Mouse (Mus musculus) G1E (cell line): ENCODE measurements around the gene Aven. TPM values are rescaled to one million over a fixed set of nuclear protein-coding genes. Genes with fewer than 3 reads are reported as not detected.

Source experiments
- ATAC-seq: 2 replicates; pipeline ENCODE4 v1.8.0; 2016; ENCODE audit warnings: mild to moderate bottlenecking; ENCODE audit not compliant: insufficient number of reproducible peaks, poor library complexity, low FRiP score, severe bottlenecking; ENCODE audit errors: extremely low read depth
- DNase-seq: peaks from one replicate; pipeline ENCODE4 v3.0.0; 2012; ENCODE audit warnings: low spot score
- H3K27me3 ChIP-seq: 2 replicates; pipeline ENCODE4 v1.6.1; 2012; ENCODE audit warnings: mild to moderate bottlenecking, low read length, inconsistent platforms; ENCODE audit not compliant: insufficient read depth
- H3K36me3 ChIP-seq: replicated peaks from 2 replicates; pipeline ENCODE3; 2012; ENCODE audit warnings: mild to moderate bottlenecking, inconsistent platforms
- H3K4me1 ChIP-seq: 2 replicates; pipeline ENCODE4 v1.6.1; 2012; ENCODE audit warnings: low read depth, low read length, inconsistent platforms, mixed read lengths; ENCODE audit not compliant: insufficient read depth
- H3K4me3 ChIP-seq: 2 replicates; pipeline ENCODE4 v1.5.1; 2012; ENCODE audit warnings: low read depth, mild to moderate bottlenecking, inconsistent platforms, low read length, moderate library complexity, mixed read lengths
- H3K9me3 ChIP-seq: replicated peaks from 2 replicates; pipeline ENCODE4 v1.6.1; 2012; ENCODE audit warnings: inconsistent platforms
- CTCF ChIP-seq: IDR thresholded peaks from 2 replicates; pipeline ENCODE4 v1.5.1; 2012; ENCODE audit warnings: low read depth, low read length, inconsistent platforms, mixed read lengths
- GATA1 ChIP-seq: IDR thresholded peaks from 2 replicates; pipeline ENCODE4 v1.6.1; 2012; ENCODE audit warnings: borderline replicate concordance, low read length, inconsistent platforms, mixed read lengths
- GATA2 ChIP-seq: IDR thresholded peaks from 2 replicates; pipeline ENCODE4 v1.6.1; 2012; ENCODE audit warnings: low read depth, low read length, inconsistent platforms, borderline replicate concordance
- POLR2AphosphoS5 ChIP-seq: IDR thresholded peaks from 2 replicates; pipeline ENCODE4 v1.6.1; 2012; ENCODE audit warnings: low read depth, low read length, inconsistent platforms; ENCODE audit not compliant: insufficient replicate concordance
- TAL1 ChIP-seq: conservative IDR thresholded peaks from 2 replicates; pipeline ENCODE4 v1.6.1; 2012; ENCODE audit warnings: low read depth, low read length, inconsistent platforms, mixed read lengths
- polyA plus RNA-seq: library from polyadenylated mRNA; stranded (reverse); fragments of >175 nt; gene quantifications from 2 replicates; pipeline ENCODE4 v1.2.3, GENCODE M21; 2012
- total RNA-seq, 2 experiments: library from RNA; stranded (forward) in 1 of 2; stranded (reverse) in 1 of 2; fragments of 200-1000 nt in 1 of 2; fragments of >200 nt in 1 of 2; fragmentation: Nextera tagmentation in 1 of 2; gene quantifications; 2 replicates each; pipeline ENCODE4 v1.2.3; 2014 to 2017

Aven gene
- total and polyA plus RNA-seq, 3 experiments = 6.9 to 25.5 (median 9.8) TPM

DNA sequence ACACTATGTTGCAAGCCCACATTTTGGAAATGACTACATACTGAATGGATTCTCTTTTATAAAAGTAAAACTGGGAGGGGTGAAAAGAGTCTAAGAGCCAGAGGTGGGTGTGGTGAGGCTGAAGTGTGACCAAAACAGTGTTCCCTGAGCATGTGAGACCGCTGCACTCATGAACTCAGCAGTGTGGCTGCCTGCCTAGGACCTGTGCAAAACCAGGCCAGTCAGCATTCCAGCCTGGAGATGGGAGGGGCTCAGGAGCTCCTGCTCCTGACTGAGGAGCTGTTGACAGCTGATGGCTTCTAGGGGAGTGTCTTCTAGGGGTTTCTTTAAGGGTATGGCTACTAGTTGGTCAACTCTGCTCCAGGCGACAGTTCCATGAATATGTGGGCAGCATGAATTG, 7.9 kb upstream of the Aven start:
- Histone ChIP-seq H3K27me3 (peaks cover 19% of the 10 kb centered on the region), H3K4me3 (no peak overlapping the region), H3K9me3 (no peaks in the 10 kb centered on the region), H3K36me3 (no peaks in the 10 kb centered on the region), H3K4me1 (peaks cover 3% of the 10 kb centered on the region; the same call in 1 of the 2 replicates)
- DNase-seq (no peak), ATAC-seq (no peak)
- TF ChIP-seq TAL1 = no peak
- no peak for TF ChIP-seq GATA1
- TF ChIP-seq CTCF = no peak
- TF ChIP-seq POLR2AphosphoS5 = no peak
- no peak for TF ChIP-seq GATA2

- no peaks in the 10 kb centered on the region for H3K36me3 ChIP-seq
- ATAC-seq = no peak
- peaks cover 8% of the 10 kb centered on the region; the same call in 1 of the 2 replicates for H3K27me3 ChIP-seq
- no peaks in the 10 kb centered on the region for H3K9me3 ChIP-seq
- peaks cover 26% of the 10 kb centered on the region for H3K4me1 ChIP-seq
- H3K4me3 ChIP-seq = no peak overlapping the region
- TF ChIP-seq TAL1 (no peak), GATA2 (no peak), POLR2AphosphoS5 (no peak), GATA1 (no peak), CTCF (no peak)
- no peak for DNase-seq
These were observed 2.1 kb upstream of the Aven start for GRCm38 (mm10) chr2:112490483-112491196.

DNA sequence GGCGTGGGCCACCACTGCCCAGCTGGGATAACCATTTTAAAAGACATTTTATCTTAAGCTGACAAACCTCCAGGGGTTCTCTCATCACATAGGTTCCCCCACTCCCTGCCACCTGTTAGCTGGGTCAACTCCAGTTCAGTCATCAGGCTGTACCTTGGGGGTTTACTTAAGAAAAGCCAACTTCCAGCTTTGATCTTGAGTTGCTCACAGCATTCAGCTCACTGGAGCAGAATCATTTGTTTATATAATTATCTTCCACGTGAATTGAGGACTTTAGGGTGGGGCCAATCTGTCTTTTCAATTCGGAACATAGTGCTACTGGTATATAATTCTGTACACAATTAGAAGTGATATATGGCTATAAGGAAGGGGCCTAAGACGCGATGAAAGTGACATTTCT, 1.1 kb upstream of the Aven start:
- TF ChIP-seq CTCF = no peak
- no peak for TF ChIP-seq POLR2AphosphoS5
- TF ChIP-seq GATA2 = no peak
- no peak for TF ChIP-seq TAL1
- no peak for TF ChIP-seq GATA1
- no peak for ATAC-seq
- H3K27me3 ChIP-seq = no peaks in the 10 kb centered on the region
- H3K4me1 ChIP-seq = peaks cover 31% of the 10 kb centered on the region
- no peaks in the 10 kb centered on the region for H3K9me3 ChIP-seq
- no peak for DNase-seq
- no peak overlapping the region for H3K4me3 ChIP-seq
- H3K36me3 ChIP-seq = no peaks in the 10 kb centered on the region

- peaks cover 36% of the 10 kb centered on the region for H3K4me1 ChIP-seq
- peaks cover 4% of the 10 kb centered on the region for H3K36me3 ChIP-seq
- no peak for DNase-seq
- 0 out of 2 replicates have a peak, but pooled peaks have one; percentile 15 for ATAC-seq
- H3K4me3 ChIP-seq = peak overlapping the region; percentile 78
- H3K27me3 ChIP-seq = no peaks in the 10 kb centered on the region
- no peaks in the 10 kb centered on the region for H3K9me3 ChIP-seq
- TF ChIP-seq GATA2 (no peak), GATA1 (no peak), POLR2AphosphoS5 (no peak), CTCF (no peak), TAL1 (no peak)
These were observed 321 bp upstream of the Aven start for GRCm38 (mm10) chr2:112492431-112492855.

- ATAC-seq = no peak; the same call in 1 of the 2 replicates
These were observed 936 bp downstream of the Aven start for GRCm38 (mm10) chr2:112493539-112494260.

DNA sequence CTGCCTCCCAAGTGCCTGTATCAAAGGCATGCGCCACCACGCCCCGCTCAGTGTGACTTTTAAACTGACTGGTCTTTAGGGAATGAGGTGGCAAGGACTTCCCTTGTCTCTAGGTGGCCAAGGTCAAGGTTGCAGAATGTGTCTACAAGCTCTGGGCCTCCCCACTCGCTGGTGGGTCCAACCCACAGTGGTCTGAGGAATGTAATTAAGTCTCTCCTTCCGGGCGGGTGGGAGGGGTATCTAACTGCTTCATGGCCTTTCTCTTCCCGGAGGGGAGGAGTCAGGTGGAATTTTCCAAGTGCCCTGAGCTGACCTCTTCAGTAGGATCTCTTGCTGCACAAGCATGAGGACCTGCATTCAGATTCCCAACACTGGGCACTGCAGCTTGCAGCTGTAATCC, 5.1 kb downstream of the Aven start:
- DNase-seq = no peak
- H3K36me3 ChIP-seq = peaks cover 15% of the 10 kb centered on the region
- no peak overlapping the region for H3K4me3 ChIP-seq
- no peak for ATAC-seq
- no peaks in the 10 kb centered on the region for H3K27me3 ChIP-seq
- H3K9me3 ChIP-seq = no peaks in the 10 kb centered on the region
- TF ChIP-seq POLR2AphosphoS5 (no peak), TAL1 (no peak), CTCF (no peak), GATA1 (no peak), GATA2 (no peak)
- H3K4me1 ChIP-seq = peaks cover 51% of the 10 kb centered on the region

More at GRCm38 (mm10) chr2:112493539-112494260, 936 bp downstream of the Aven start:
- TF ChIP-seq POLR2AphosphoS5 = no peak
- no peaks in the 10 kb centered on the region for H3K9me3 ChIP-seq
- peaks cover 8% of the 10 kb centered on the region for H3K36me3 ChIP-seq
- no peaks in the 10 kb centered on the region for H3K27me3 ChIP-seq
- peaks cover 42% of the 10 kb centered on the region for H3K4me1 ChIP-seq
- H3K4me3 ChIP-seq = peak overlapping the region; percentile 78
- DNase-seq = no peak
